Mouse (Mus musculus): ENCODE results near the gene Usp45.

DNA sequence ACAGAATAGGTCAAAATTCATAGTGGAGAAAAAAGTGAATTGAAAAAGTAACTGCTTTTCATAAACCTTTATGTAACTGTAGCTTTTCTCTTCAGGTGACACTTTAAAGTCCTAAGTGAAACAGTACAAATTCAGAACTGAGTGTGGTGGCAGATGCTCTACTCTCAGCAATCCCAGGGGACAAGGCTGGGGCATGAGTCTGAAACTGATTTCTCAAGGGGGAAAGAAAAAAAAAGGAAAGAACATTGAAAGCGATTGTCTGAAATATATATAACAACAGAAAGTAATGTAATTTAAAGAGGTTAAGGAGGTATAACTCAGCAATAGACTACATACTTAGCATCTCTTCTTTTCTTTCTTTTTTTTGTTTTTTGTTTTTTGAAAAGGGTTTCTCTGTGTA lies 98.3 kb downstream of the Usp45 start:
- no peak for TF ChIP-seq CTCF (IDR thresholded peaks at IDR 0.05; ENCODE audit: extremely low read depth, insufficient read length, insufficient replicate concordance, low read depth, low read length)
- no peak for TF ChIP-seq POLR2A (IDR thresholded peaks at IDR 0.05; ENCODE audit: low read depth, low read length)
